ENCODE assay signal across 8 mouse cellular contexts in genomic region chr7:13033451-13034147, GRCm38 (mm10). TPM values are rescaled to one million over a fixed set of nuclear protein-coding genes. Genes with fewer than 3 reads are reported as not detected.
DNase-seq lines count a peak whose midpoint lies in the region; ATAC-seq and TF ChIP-seq lines count a peak whose summit lies in the region.

No protein-coding gene starts in this region.

- H3K4me1 ChIP-seq in kidney, postnatal 0 days (replicated peaks; ENCODE audit: insufficient read depth, low read length): peaks cover 16% of the 10 kb centered on the region
- H3K4me1 ChIP-seq in embryonic facial prominence, embryonic 10.5 days: peaks cover 39% of the 10 kb centered on the region
- peaks cover 27% of the 10 kb centered on the region for H3K4me1 ChIP-seq in hindbrain, embryonic 14.5 days (replicated peaks; ENCODE audit: control insufficient read depth, insufficient read depth, low read length)
- peaks cover 43% of the 10 kb centered on the region for H3K4me1 ChIP-seq in midbrain, embryonic 15.5 days

- no peaks in the 10 kb centered on the region for H3K27me3 ChIP-seq in kidney, postnatal 0 days (ENCODE audit: insufficient read depth, low read length)
- H3K27me3 ChIP-seq in embryonic facial prominence, embryonic 10.5 days (replicated peaks; ENCODE audit: low read depth, poor library complexity, severe bottlenecking): no peaks in the 10 kb centered on the region
- no peaks in the 10 kb centered on the region for H3K27me3 ChIP-seq in hindbrain, embryonic 14.5 days (ENCODE audit: control insufficient read depth, insufficient read depth, low read length)
- H3K27me3 ChIP-seq in midbrain, embryonic 15.5 days (replicated peaks): no peaks in the 10 kb centered on the region

- TF ChIP-seq CTCF in kidney, postnatal 0 days (IDR thresholded peaks at IDR 0.05; ENCODE audit: low read depth): no peak

- no peak for ATAC-seq in kidney, postnatal 0 days (replicated peaks; ENCODE audit: low FRiP score, low read depth)
- ATAC-seq in hindbrain, embryonic 14.5 days (ENCODE audit: low FRiP score): no peak
- ATAC-seq in midbrain, embryonic 15.5 days (replicated peaks): no peak

- WGBS in kidney, postnatal 0 days: 32% methylated on average over 13 of the region's 13 CpGs
- WGBS in embryonic facial prominence, embryonic 10.5 days: 55% methylated on average over 13 of the region's 13 CpGs
- 53% methylated on average over 13 of the region's 13 CpGs for WGBS in hindbrain, embryonic 14.5 days
- 47% methylated on average over 13 of the region's 13 CpGs for WGBS in midbrain, embryonic 15.5 days

- H3K4me2 ChIP-seq in kidney, postnatal 0 days (ENCODE audit: low read length): peak overlapping the region; percentile 76
- H3K4me2 ChIP-seq in hindbrain, embryonic 14.5 days (replicated peaks): peak overlapping the region; percentile 75
- peak overlapping the region; percentile 73 for H3K4me2 ChIP-seq in midbrain, embryonic 15.5 days

- no peak for DNase-seq in kidney, postnatal 0 days (ENCODE audit: low spot score)
- no peak for DNase-seq in kidney, postnatal 10 days
- DNase-seq in embryonic facial prominence, embryonic 10.5 days (ENCODE audit: low spot score): no peak
- no peak for DNase-seq in hindbrain, embryonic 14.5 days (ENCODE audit: low spot score)
- DNase-seq in ovary, postnatal 10 days (ENCODE audit: low spot score): no peak
- no peak for DNase-seq in urinary bladder, adult 2 months (ENCODE audit: low spot score)
- DNase-seq in adrenal gland, postnatal 4 days (ENCODE audit: low spot score in 2 of 2): no peak

- no peaks in the 10 kb centered on the region for H3K9me3 ChIP-seq in kidney, postnatal 0 days (replicated peaks; ENCODE audit: low read length)
- no peaks in the 10 kb centered on the region for H3K9me3 ChIP-seq in embryonic facial prominence, embryonic 10.5 days
- H3K9me3 ChIP-seq in hindbrain, embryonic 14.5 days (ENCODE audit: control insufficient read depth, low read length): no peaks in the 10 kb centered on the region
- no peaks in the 10 kb centered on the region for H3K9me3 ChIP-seq in midbrain, embryonic 15.5 days

- H3K36me3 ChIP-seq in kidney, postnatal 0 days (ENCODE audit: insufficient read depth, low read length): peaks cover 51% of the 10 kb centered on the region
- peaks cover 69% of the 10 kb centered on the region for H3K36me3 ChIP-seq in embryonic facial prominence, embryonic 10.5 days (replicated peaks)
- peaks cover 66% of the 10 kb centered on the region for H3K36me3 ChIP-seq in hindbrain, embryonic 14.5 days (replicated peaks; ENCODE audit: control insufficient read depth, insufficient read depth)
- peaks cover 55% of the 10 kb centered on the region for H3K36me3 ChIP-seq in midbrain, embryonic 15.5 days (replicated peaks)

- H3K27ac ChIP-seq in kidney, postnatal 0 days: peak overlapping the region; percentile 92
- peak overlapping the region; percentile 85 for H3K27ac ChIP-seq in embryonic facial prominence, embryonic 10.5 days (replicated peaks)
- H3K27ac ChIP-seq in hindbrain, embryonic 14.5 days: peak overlapping the region; percentile 93
- H3K27ac ChIP-seq in midbrain, embryonic 15.5 days: peak overlapping the region; percentile 95

- H3K9ac ChIP-seq in kidney, postnatal 0 days (ENCODE audit: low read depth, low read length): peak overlapping the region; percentile 79
- peak overlapping the region; percentile 73 for H3K9ac ChIP-seq in hindbrain, embryonic 14.5 days
- H3K9ac ChIP-seq in midbrain, embryonic 15.5 days: peak overlapping the region; percentile 85

- peak overlapping the region; percentile 52 for H3K4me3 ChIP-seq in kidney, postnatal 0 days (replicated peaks; ENCODE audit: low read depth, low read length)
- peak overlapping the region; percentile 84 for H3K4me3 ChIP-seq in embryonic facial prominence, embryonic 10.5 days
- H3K4me3 ChIP-seq in hindbrain, embryonic 14.5 days (replicated peaks; ENCODE audit: low read length): peak overlapping the region; percentile 48
- peak overlapping the region; percentile 62 for H3K4me3 ChIP-seq in midbrain, embryonic 15.5 days

RNA-seq across cellular contexts. Expression of gene Chmp2a, which starts 1.0 kb away (rescaled TPM):
- 235 and 240 TPM in 2 replicates for polyA plus RNA-seq in kidney, postnatal 0 days (2015; fragmentation: Nextera tagmentation; extraction: Ambion mirVana)
- 89.1 and 93.0 TPM in 2 replicates for polyA plus RNA-seq in embryonic facial prominence, embryonic 10.5 days (2016; fragmentation: Nextera tagmentation; extraction: Ambion mirVana)
- 173 and 184 TPM in 2 replicates for polyA plus RNA-seq in hindbrain, embryonic 14.5 days (2014; fragmentation: Nextera tagmentation; extraction: Ambion mirVana)
- polyA plus RNA-seq in midbrain, embryonic 15.5 days (2015; fragmentation: Nextera tagmentation; extraction: Ambion mirVana): 188 TPM in 2 replicates
- polyA plus RNA-seq in urinary bladder, adult 2 months (2012; rRNA removed): 240 and 257 TPM in 2 replicates
- 100 to 1,000 TPM; 181 to 189 TPM for total RNA-seq in adrenal gland, postnatal 4 days (2021)

RNA-seq across cellular contexts. Expression of gene Ube2m, which starts 4.5 kb away (rescaled TPM):
- polyA plus RNA-seq in kidney, postnatal 0 days (2015; fragmentation: Nextera tagmentation; extraction: Ambion mirVana): 123 and 134 TPM in 2 replicates
- 157 and 159 TPM in 2 replicates for polyA plus RNA-seq in embryonic facial prominence, embryonic 10.5 days (2016; fragmentation: Nextera tagmentation; extraction: Ambion mirVana)
- 178 and 179 TPM in 2 replicates for polyA plus RNA-seq in hindbrain, embryonic 14.5 days (2014; fragmentation: Nextera tagmentation; extraction: Ambion mirVana)
- polyA plus RNA-seq in midbrain, embryonic 15.5 days (2015; fragmentation: Nextera tagmentation; extraction: Ambion mirVana): 141 and 162 TPM in 2 replicates
- polyA plus RNA-seq in urinary bladder, adult 2 months (2012; rRNA removed): 164 and 172 TPM in 2 replicates
- total RNA-seq in adrenal gland, postnatal 4 days (2021): 100 to 1,000 TPM; 168 to 181 TPM

RNA-seq across cellular contexts. Expression of gene Mzf1, which starts 21.0 kb away (rescaled TPM):
- 2.3 and 2.6 TPM in 2 replicates for polyA plus RNA-seq in kidney, postnatal 0 days (2015; fragmentation: Nextera tagmentation; extraction: Ambion mirVana)
- polyA plus RNA-seq in embryonic facial prominence, embryonic 10.5 days (2016; fragmentation: Nextera tagmentation; extraction: Ambion mirVana): 2.4 and 2.8 TPM in 2 replicates
- polyA plus RNA-seq in hindbrain, embryonic 14.5 days (2014; fragmentation: Nextera tagmentation; extraction: Ambion mirVana): 6.2 and 6.4 TPM in 2 replicates
- 10.7 and 11.4 TPM in 2 replicates for polyA plus RNA-seq in midbrain, embryonic 15.5 days (2015; fragmentation: Nextera tagmentation; extraction: Ambion mirVana)
- 1.2 and 1.3 TPM in 2 replicates for polyA plus RNA-seq in urinary bladder, adult 2 months (2012; rRNA removed)
- total RNA-seq in adrenal gland, postnatal 4 days (2021): 1 to 10 TPM; 5.5 to 6.0 TPM

RNA-seq across cellular contexts. Expression of gene Zbtb45, which starts 23.8 kb away (rescaled TPM):
- 17.4 and 17.5 TPM in 2 replicates for polyA plus RNA-seq in kidney, postnatal 0 days (2015; fragmentation: Nextera tagmentation; extraction: Ambion mirVana)
- polyA plus RNA-seq in embryonic facial prominence, embryonic 10.5 days (2016; fragmentation: Nextera tagmentation; extraction: Ambion mirVana): 27.2 and 28.4 TPM in 2 replicates
- polyA plus RNA-seq in hindbrain, embryonic 14.5 days (2014; fragmentation: Nextera tagmentation; extraction: Ambion mirVana): 37.9 and 40.8 TPM in 2 replicates
- polyA plus RNA-seq in midbrain, embryonic 15.5 days (2015; fragmentation: Nextera tagmentation; extraction: Ambion mirVana): 45.9 and 46.7 TPM in 2 replicates
- polyA plus RNA-seq in urinary bladder, adult 2 months (2012; rRNA removed): 11.7 and 13.2 TPM in 2 replicates
- total RNA-seq in adrenal gland, postnatal 4 days (2021): 10 to 100 TPM; 18.4 to 18.5 TPM

RNA-seq across cellular contexts. Expression of gene Trim28, which starts 34.7 kb away (rescaled TPM):
- 195 and 197 TPM in 2 replicates for polyA plus RNA-seq in kidney, postnatal 0 days (2015; fragmentation: Nextera tagmentation; extraction: Ambion mirVana)
- 452 and 468 TPM in 2 replicates for polyA plus RNA-seq in embryonic facial prominence, embryonic 10.5 days (2016; fragmentation: Nextera tagmentation; extraction: Ambion mirVana)
- polyA plus RNA-seq in hindbrain, embryonic 14.5 days (2014; fragmentation: Nextera tagmentation; extraction: Ambion mirVana): 268 and 271 TPM in 2 replicates
- polyA plus RNA-seq in midbrain, embryonic 15.5 days (2015; fragmentation: Nextera tagmentation; extraction: Ambion mirVana): 229 and 258 TPM in 2 replicates
- 186 and 190 TPM in 2 replicates for polyA plus RNA-seq in urinary bladder, adult 2 months (2012; rRNA removed)
- total RNA-seq in adrenal gland, postnatal 4 days (2021): 100 to 1,000 TPM; 392 to 400 TPM
